Mouse (Mus musculus): ENCODE results near the gene Cypt14. TPM values are rescaled to one million over a fixed set of nuclear protein-coding genes. Genes with fewer than 3 reads are reported as not detected.

The Cypt14 gene
- not detected in 2 replicates for polyA plus RNA-seq (2015; fragmentation: Nextera tagmentation; extraction: Ambion mirVana)

DNA sequence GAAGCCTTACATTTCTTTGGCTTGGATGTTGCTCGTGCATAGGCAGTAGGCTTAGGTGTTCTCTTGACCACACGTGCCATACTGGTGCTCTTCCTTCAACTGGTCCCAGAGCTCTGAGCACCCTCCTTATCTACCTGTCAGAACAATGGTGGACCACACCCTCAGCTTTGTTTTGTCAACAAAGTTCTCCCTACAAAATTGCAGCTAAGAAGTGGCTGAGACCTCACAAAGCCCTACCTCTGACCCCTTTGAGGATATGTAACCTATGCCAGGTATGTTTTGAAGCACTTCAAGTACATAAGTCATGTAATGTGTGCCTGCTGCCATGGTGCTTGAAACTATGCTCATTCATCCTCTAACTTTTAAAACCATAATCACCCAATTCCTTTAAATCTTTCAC lies at the start of gene Cypt14:
Gene Cypt14 (minus strand): TSS at position 101 of the 400 bp plus-strand sequence.

